Mouse (Mus musculus): ENCODE measurements around the gene Pknox2.

- TF ChIP-seq CTCF (IDR thresholded peaks at IDR 0.05; ENCODE audit: control insufficient read depth, insufficient read depth, insufficient replicate concordance, low read depth, low read length) (no peak), POLR2A (IDR thresholded peaks at IDR 0.05; ENCODE audit: control insufficient read depth, low read depth, low read length) (no peak)
Observed at GRCm38 (mm10) chr9:37037405-37037804, 109.8 kb downstream of the Pknox2 start.
